Mouse (Mus musculus) stomach, postnatal 0 days (tissue): ENCODE measurements around the gene Neurl4. TPM values are rescaled to one million over a fixed set of nuclear protein-coding genes. Genes with fewer than 3 reads are reported as not detected.

Experiments used
- ATAC-seq: fragments of 200-750 bp; cut with Nextera tagmentation; 2 replicates; pipeline ENCODE4 v1.8.0; 2017; ENCODE audit not compliant: low FRiP score, low TSS enrichment
- DNase-seq: peaks from one replicate; pipeline ENCODE4 v3.0.0-alpha.2; 2016; ENCODE audit warnings: low spot score
- H3K27ac ChIP-seq: fragments of 300-500 bp; sonication (generic); replicated peaks from 2 replicates; pipeline ENCODE4 v1.5.1; 2014; ENCODE audit warnings: mild to moderate bottlenecking, control low read depth
- H3K27me3 ChIP-seq: fragments of 300-500 bp; sonication (generic); 2 replicates; pipeline ENCODE4 v1.6.1; 2014; ENCODE audit warnings: low read length; ENCODE audit not compliant: control insufficient read depth, insufficient read depth
- H3K36me3 ChIP-seq: fragments of 300-500 bp; sonication (generic); 2 replicates; pipeline ENCODE4 v1.6.1; 2014; ENCODE audit warnings: low read length, mixed read lengths; ENCODE audit not compliant: control insufficient read depth, insufficient read depth
- H3K4me1 ChIP-seq: fragments of 300-500 bp; sonication (generic); replicated peaks from 2 replicates; pipeline ENCODE4 v1.6.1; 2014; ENCODE audit warnings: antibody characterized with exemption; ENCODE audit not compliant: control insufficient read depth, insufficient read depth
- H3K4me2 ChIP-seq: fragments of 300-500 bp; sonication (generic); replicated peaks from 2 replicates; pipeline ENCODE4 v1.6.1; 2014; ENCODE audit warnings: low read depth, mild to moderate bottlenecking, control low read depth, moderate library complexity
- H3K4me3 ChIP-seq: fragments of 300-500 bp; sonication (generic); 2 replicates; pipeline ENCODE4 v1.5.1; 2014; ENCODE audit warnings: low read depth, low read length, control low read depth
- H3K9ac ChIP-seq: fragments of 300-500 bp; sonication (generic); 2 replicates; pipeline ENCODE4 v1.6.1; 2014; ENCODE audit warnings: mild to moderate bottlenecking, low read length, control low read depth, mixed read lengths
- H3K9me3 ChIP-seq: fragments of 300-500 bp; sonication (generic); 2 replicates; pipeline ENCODE4 v1.6.1; 2016; ENCODE audit warnings: low read length; ENCODE audit not compliant: control insufficient read depth
- CTCF ChIP-seq: IDR thresholded peaks from 2 replicates; pipeline ENCODE4 v1.5.1; 2016; ENCODE audit warnings: antibody characterized with exemption, low read depth, mild to moderate bottlenecking, moderate library complexity
- EP300 ChIP-seq: optimal IDR thresholded peaks from 2 replicates; pipeline ENCODE3; 2016; ENCODE audit warnings: antibody characterized with exemption
- WGBS: fragments of 180-500 bp; shearing (Covaris S2); extraction: QIAGEN DNeasy Blood & Tissue Kit; methylation state at CpG from one replicate; pipeline ENCODE4 v1.1.7; 2014; 5-methylcytosine and 5-hydroxymethylcytosine counted together
- polyA plus RNA-seq: library from polyadenylated mRNA; unstranded; fragments of >200 nt; fragmentation: Nextera tagmentation; extraction: Ambion mirVana; gene quantifications from 2 replicates; pipeline ENCODE4 v1.2.1, GENCODE M21; 2015

The Neurl4 gene
- polyA plus RNA-seq, 1 experiment from 2014 or later: 2.3 TPM

GRCm38 (mm10) chr11:69917379-69917948 lies 16.6 kb downstream of the Neurl4 start:
- H3K9ac ChIP-seq: no peak overlapping the region
- 79% methylated on average over 8 of the region's 8 CpGs for WGBS
- no peak overlapping the region for H3K4me3 ChIP-seq
- H3K9me3 ChIP-seq: no peaks in the 10 kb centered on the region
- H3K27ac ChIP-seq: no peak overlapping the region
- no peak for DNase-seq
- H3K36me3 ChIP-seq: peaks cover 21% of the 10 kb centered on the region
- TF ChIP-seq EP300 (no peak), CTCF (no peak)
- H3K4me2 ChIP-seq: no peak overlapping the region
- ATAC-seq: no peak
- no peaks in the 10 kb centered on the region for H3K27me3 ChIP-seq
- H3K4me1 ChIP-seq: peaks cover 5% of the 10 kb centered on the region; the same call in 1 of the 2 replicates

GRCm38 (mm10) chr11:69918118-69918517 lies 17.2 kb downstream of the Neurl4 start:
- no peak for ATAC-seq
- Histone ChIP-seq H3K27ac (no peak overlapping the region), H3K9ac (no peak overlapping the region), H3K4me3 (no peak overlapping the region), H3K36me3 (peaks cover 21% of the 10 kb centered on the region), H3K4me1 (peaks cover 5% of the 10 kb centered on the region; the same call in 1 of the 2 replicates), H3K27me3 (no peaks in the 10 kb centered on the region), H3K4me2 (no peak overlapping the region), H3K9me3 (no peaks in the 10 kb centered on the region)
- TF ChIP-seq EP300 (no peak), CTCF (no peak)
- 76% methylated on average over 5 of the region's 5 CpGs for WGBS
- DNase-seq: no peak

- H3K4me1 ChIP-seq: 0 out of 2 replicates have a peak, but pooled peaks cover 5% of the 10 kb centered on the region
- TF ChIP-seq EP300 (no peak), CTCF (no peak)
- H3K4me2 ChIP-seq: peak overlapping the region; percentile 96
- DNase-seq: no peak
- H3K4me3 ChIP-seq: peak overlapping the region; percentile 94; the same call in 1 of the 2 replicates
- no peaks in the 10 kb centered on the region for H3K27me3 ChIP-seq
- peak overlapping the region; percentile 98 for H3K27ac ChIP-seq
- no peaks in the 10 kb centered on the region for H3K9me3 ChIP-seq
- H3K36me3 ChIP-seq: peaks cover 21% of the 10 kb centered on the region
- no peak for ATAC-seq
- 73% methylated on average over 9 of the region's 9 CpGs for WGBS
- peak overlapping the region; percentile 43 for H3K9ac ChIP-seq
Measured at GRCm38 (mm10) chr11:69919053-69919452, 18.2 kb downstream of the Neurl4 start.

- under 1% methylated on average over 17 of the region's 17 CpGs for WGBS
- ATAC-seq (peak; percentile 52), DNase-seq (peak; percentile 94)
- Histone ChIP-seq H3K36me3 (peaks cover 21% of the 10 kb centered on the region), H3K27me3 (no peaks in the 10 kb centered on the region), H3K4me2 (peak overlapping the region; percentile 96), H3K27ac (peak overlapping the region; percentile 98), H3K9me3 (no peaks in the 10 kb centered on the region), H3K9ac (peak overlapping the region; percentile 94), H3K4me1 (0 out of 2 replicates have a peak, but pooled peaks cover 2% of the 10 kb centered on the region), H3K4me3 (peak overlapping the region; percentile 94)
- TF ChIP-seq EP300: no peak
- no peak for TF ChIP-seq CTCF
Measured at GRCm38 (mm10) chr11:69919661-69920265, 18.9 kb downstream of the Neurl4 start.

- Histone ChIP-seq H3K27ac (peak overlapping the region; percentile 98), H3K4me2 (peak overlapping the region; percentile 96), H3K27me3 (no peaks in the 10 kb centered on the region), H3K4me3 (peak overlapping the region; percentile 94), H3K9ac (peak overlapping the region; percentile 94), H3K36me3 (peaks cover 21% of the 10 kb centered on the region), H3K9me3 (no peaks in the 10 kb centered on the region), H3K4me1 (0 out of 2 replicates have a peak, but pooled peaks cover 2% of the 10 kb centered on the region)
- under 1% methylated on average over 57 of the region's 65 CpGs for WGBS
- DNase-seq (no peak), ATAC-seq (peak; percentile 41)
- no peak for TF ChIP-seq EP300
- no peak for TF ChIP-seq CTCF
Measured at GRCm38 (mm10) chr11:69920266-69921031, 19.6 kb downstream of the Neurl4 start.
